Mouse (Mus musculus) kidney, adult 2 months (tissue): ENCODE measurements at regions not wholly inside any gene's neighbourhood (a gene's known extent, or its start where the extent isn't known, plus 50 kb on each side); places are given as distances from the start of the nearest gene placed in this dataset.

Source experiments
- DNase-seq: peaks from one replicate; pipeline ENCODE4 v3.0.0; 2021
- H3K27ac ChIP-seq: fragments of 200-500 bp; 2 replicates; pipeline ENCODE4 v1.5.1; 2012; ENCODE audit warnings: low read depth, low read length, control low read depth, inconsistent platforms; ENCODE audit not compliant: insufficient read depth
- H3K27me3 ChIP-seq: fragments of 200-500 bp; replicated peaks from 2 replicates; pipeline ENCODE4 v1.6.1; 2012; ENCODE audit warnings: mild to moderate bottlenecking, moderate library complexity, low read length, inconsistent platforms; ENCODE audit not compliant: control insufficient read depth, insufficient read depth
- H3K36me3 ChIP-seq: fragments of 200-500 bp; 2 replicates; pipeline ENCODE4 v1.6.1; 2012; ENCODE audit warnings: mild to moderate bottlenecking, moderate library complexity, low read length, inconsistent platforms; ENCODE audit not compliant: control insufficient read depth, insufficient read depth
- H3K4me1 ChIP-seq: fragments of 200-500 bp; 2 replicates; pipeline ENCODE4 v1.6.1; 2011; ENCODE audit warnings: low read length; ENCODE audit not compliant: control insufficient read depth, insufficient read depth
- H3K4me3 ChIP-seq: fragments of 200-500 bp; 2 replicates; pipeline ENCODE4 v1.5.1; 2011; ENCODE audit warnings: mild to moderate bottlenecking, low read depth, low read length, control low read depth; ENCODE audit not compliant: insufficient read depth
- CTCF ChIP-seq: fragments of 200-500 bp; conservative IDR thresholded peaks from 2 replicates; pipeline ENCODE4 v1.5.1; 2011; ENCODE audit warnings: low read depth, mild to moderate bottlenecking, control low read depth, low read length, moderate library complexity, mixed read lengths; ENCODE audit not compliant: insufficient read depth, insufficient read length
- POLR2A ChIP-seq: fragments of 200-500 bp; IDR thresholded peaks from one replicate; pipeline ENCODE4 v1.6.1; 2011; ENCODE audit warnings: low read depth, low read length, control low read depth
- WGBS: fragments of 180-500 bp; shearing (Covaris S2); methylation state at CpG from one replicate; pipeline ENCODE4 v1.1.7; 2018; 5-methylcytosine and 5-hydroxymethylcytosine counted together

DNA sequence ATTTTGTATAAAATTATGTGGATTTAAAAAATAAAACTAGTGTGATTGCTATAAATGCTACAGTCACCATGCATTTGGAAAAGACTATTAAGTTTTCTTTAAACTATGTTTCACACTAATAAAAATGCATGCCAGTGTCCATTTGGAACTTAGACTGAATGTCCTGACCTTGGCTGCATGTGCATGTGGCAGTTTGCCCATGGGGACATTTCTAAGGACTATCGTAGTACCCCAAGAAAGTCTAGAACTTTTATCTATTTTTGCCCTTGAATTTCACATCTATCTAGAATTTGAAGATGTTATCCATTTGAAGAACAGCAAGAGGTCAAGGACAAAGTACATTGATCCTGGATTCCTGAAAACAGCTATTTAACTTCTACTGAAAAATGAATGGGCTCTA lies 745.9 kb downstream of the Tmem182 start:
- Histone ChIP-seq H3K27me3 (no peaks in the 10 kb centered on the region), H3K36me3 (no peaks in the 10 kb centered on the region), H3K4me3 (no peak overlapping the region), H3K27ac (no peak overlapping the region), H3K4me1 (peaks cover 5% of the 10 kb centered on the region)
- DNase-seq = peak; percentile 56
- no peak for TF ChIP-seq POLR2A
- TF ChIP-seq CTCF = no peak
- WGBS = 38% methylated on average over 1 of the region's 1 CpGs

DNA sequence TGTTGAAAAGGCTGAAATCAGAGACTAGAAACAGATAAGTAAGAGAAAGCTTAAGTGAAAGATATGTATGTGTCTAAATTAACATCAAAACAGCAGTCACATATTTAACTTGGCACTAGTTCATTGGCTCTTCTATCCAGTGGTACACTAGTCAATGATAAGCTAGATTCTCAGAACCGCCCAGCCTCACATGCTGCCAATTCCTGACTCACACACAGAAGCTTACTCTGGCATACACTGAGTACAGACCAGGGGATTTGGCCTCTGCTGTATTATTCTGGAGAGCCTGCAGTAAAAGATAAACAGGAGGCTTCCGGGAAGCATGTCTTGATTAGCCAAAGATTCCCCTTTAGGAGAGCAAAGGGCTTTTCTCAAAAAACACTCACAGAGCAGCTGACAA lies 750.2 kb downstream of the Tmem182 start:
- H3K4me3 ChIP-seq = no peak overlapping the region
- TF ChIP-seq CTCF = no peak
- TF ChIP-seq POLR2A = no peak
- 18% methylated on average over 2 of the region's 2 CpGs for WGBS
- H3K27me3 ChIP-seq = no peaks in the 10 kb centered on the region
- H3K4me1 ChIP-seq = peaks cover 5% of the 10 kb centered on the region
- H3K36me3 ChIP-seq = no peaks in the 10 kb centered on the region
- peak overlapping the region; percentile 88 for H3K27ac ChIP-seq
- DNase-seq = peak; percentile 94

DNA sequence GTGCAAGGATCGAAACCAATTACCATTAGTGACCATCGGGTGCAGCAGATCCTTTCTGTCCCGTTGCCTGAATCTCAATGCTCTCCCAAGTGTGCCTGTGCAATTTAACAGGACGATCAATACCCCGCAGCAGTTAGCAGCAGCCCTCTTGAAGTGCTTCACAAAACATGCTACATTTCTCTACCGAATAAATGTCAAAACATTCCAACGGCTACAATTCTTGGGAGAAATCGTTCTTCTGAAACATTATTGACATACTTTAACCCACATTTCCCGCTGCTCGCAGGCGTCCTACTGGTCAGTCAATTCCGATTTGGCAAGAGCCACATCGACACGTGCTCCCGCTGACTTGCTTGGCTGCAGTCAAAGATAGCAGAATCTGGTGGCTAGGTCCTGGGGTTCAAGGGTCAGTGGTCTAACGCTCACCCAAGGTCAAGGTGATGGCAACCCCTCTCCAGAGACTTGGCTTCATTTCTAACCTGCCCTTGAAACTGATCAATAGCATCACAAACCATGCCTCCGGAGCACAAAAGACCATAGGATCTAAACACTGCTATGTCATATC lies 753.8 kb downstream of the Tmem182 start:
- TF ChIP-seq CTCF (no peak), POLR2A (no peak)
- peaks cover 5% of the 10 kb centered on the region for H3K4me1 ChIP-seq
- DNase-seq = no peak
- no peak overlapping the region for H3K27ac ChIP-seq
- H3K27me3 ChIP-seq = no peaks in the 10 kb centered on the region
- 81% methylated on average over 17 of the region's 17 CpGs for WGBS
- no peaks in the 10 kb centered on the region for H3K36me3 ChIP-seq
- no peak overlapping the region for H3K4me3 ChIP-seq

- DNase-seq = no peak
- no peaks in the 10 kb centered on the region for H3K27me3 ChIP-seq
- WGBS = 90% methylated on average over 3 of the region's 3 CpGs
- no peak for TF ChIP-seq CTCF
- TF ChIP-seq POLR2A = no peak
- H3K36me3 ChIP-seq = no peaks in the 10 kb centered on the region
- H3K27ac ChIP-seq = no peak overlapping the region
- no peak overlapping the region for H3K4me3 ChIP-seq
- H3K4me1 ChIP-seq = peaks cover 5% of the 10 kb centered on the region
These were observed 754.6 kb downstream of the Tmem182 start for GRCm38 (mm10) chr1:41559991-41560390.

DNA sequence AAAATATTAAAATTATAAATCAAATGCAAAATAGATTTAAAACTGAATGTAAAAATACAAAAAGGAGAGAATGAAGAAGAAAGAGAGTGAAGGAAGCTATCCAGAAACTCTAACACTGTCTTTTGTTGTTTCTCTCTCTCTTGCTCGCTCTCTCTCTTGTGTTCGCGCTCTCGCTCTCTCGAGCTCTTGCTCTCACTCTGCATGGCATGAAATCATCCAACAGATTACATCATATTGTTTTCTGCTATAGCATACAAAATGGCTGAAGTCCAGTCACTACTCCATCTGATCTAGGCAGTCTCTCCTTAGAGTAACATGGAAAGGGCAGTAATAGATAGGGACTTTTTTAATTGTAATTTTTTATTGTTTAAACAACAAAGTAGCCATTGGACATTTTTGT lies 798.1 kb downstream of the Tmem182 start:
- Histone ChIP-seq H3K27ac (no peak overlapping the region), H3K4me3 (no peak overlapping the region), H3K27me3 (no peaks in the 10 kb centered on the region), H3K4me1 (no peaks in the 10 kb centered on the region), H3K36me3 (no peaks in the 10 kb centered on the region)
- no peak for DNase-seq
- TF ChIP-seq CTCF = no peak
- no peak for TF ChIP-seq POLR2A
- 85% methylated on average over 5 of the region's 5 CpGs for WGBS

GRCm38 (mm10) chr1:41604996-41605747 lies 799.8 kb downstream of the Tmem182 start:
- DNase-seq = no peak
- no peaks in the 10 kb centered on the region for H3K36me3 ChIP-seq
- no peak overlapping the region for H3K4me3 ChIP-seq
- H3K27ac ChIP-seq = no peak overlapping the region
- H3K4me1 ChIP-seq = no peaks in the 10 kb centered on the region
- 85% methylated on average over 14 of the region's 14 CpGs for WGBS
- no peaks in the 10 kb centered on the region for H3K27me3 ChIP-seq
- TF ChIP-seq POLR2A (no peak), CTCF (no peak)

DNA sequence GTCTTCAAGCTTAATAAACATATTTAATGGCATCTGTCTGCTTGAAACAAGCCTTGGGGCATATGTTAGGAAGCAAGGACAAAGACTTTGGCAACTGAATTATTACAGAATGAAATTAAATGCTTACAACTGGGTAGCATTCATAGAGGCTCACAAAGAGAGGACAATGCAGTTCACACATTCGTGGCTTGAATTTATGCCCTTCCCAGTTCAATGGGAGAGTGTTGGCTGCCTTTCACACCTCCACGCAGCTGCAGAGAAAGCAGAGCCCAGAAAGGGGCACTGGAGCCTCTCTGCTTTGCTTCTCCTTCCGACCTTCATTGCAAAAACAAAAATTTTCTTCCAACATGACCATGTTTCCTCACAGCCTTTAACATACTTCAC lies 800.3 kb downstream of the Tmem182 start:
- DNase-seq = no peak
- WGBS = 42% methylated on average over 3 of the region's 3 CpGs
- no peak overlapping the region for H3K4me3 ChIP-seq
- H3K27me3 ChIP-seq = no peaks in the 10 kb centered on the region
- no peaks in the 10 kb centered on the region for H3K36me3 ChIP-seq
- TF ChIP-seq POLR2A (no peak), CTCF (no peak)
- H3K4me1 ChIP-seq = no peaks in the 10 kb centered on the region
- no peak overlapping the region for H3K27ac ChIP-seq
